Mouse (Mus musculus): ENCODE results near the gene Snx8.

GRCm38 (mm10) chr5:140316716-140317115, 72.3 kb downstream of the Snx8 start:
- no peak for TF ChIP-seq POLR2A (IDR thresholded peaks at IDR 0.05; ENCODE audit: extremely low read depth, insufficient read depth, low read length)
- no peak for TF ChIP-seq CTCF (IDR thresholded peaks at IDR 0.05; ENCODE audit: low read depth, low read length)
